Mouse (Mus musculus) forebrain, postnatal 0 days (tissue): ENCODE data around the gene Mrpl24. TPM values are rescaled to one million over a fixed set of nuclear protein-coding genes. Genes with fewer than 3 reads are reported as not detected.

Experiments used
- ATAC-seq: fragments of 200-750 bp; cut with Nextera tagmentation; 2 replicates; pipeline ENCODE4 v1.8.0; 2017; ENCODE audit warnings: mild to moderate bottlenecking, moderate library complexity
- DNase-seq: peaks from one replicate; pipeline ENCODE4 v3.0.0-alpha.2; 2015
- H3K27ac ChIP-seq: fragments of 300-500 bp; sonication (generic); 2 replicates; pipeline ENCODE4 v1.5.1; 2014; ENCODE audit warnings: low read depth, mild to moderate bottlenecking, antibody characterized with exemption, low read length, moderate library complexity, mixed read lengths
- H3K27me3 ChIP-seq: fragments of 300-500 bp; sonication (generic); 2 replicates; pipeline ENCODE4 v1.6.1; 2014; ENCODE audit warnings: mild to moderate bottlenecking, low read length, mixed read lengths; ENCODE audit not compliant: insufficient read depth
- H3K36me3 ChIP-seq: fragments of 300-500 bp; sonication (generic); 2 replicates; pipeline ENCODE4 v1.6.1; 2014; ENCODE audit warnings: mild to moderate bottlenecking, moderate library complexity; ENCODE audit not compliant: insufficient read depth
- H3K4me1 ChIP-seq: fragments of 300-500 bp; sonication (generic); 2 replicates; pipeline ENCODE4 v1.6.1; 2014; ENCODE audit warnings: antibody characterized with exemption; ENCODE audit not compliant: insufficient read depth
- H3K4me2 ChIP-seq: fragments of 300-500 bp; sonication (generic); 2 replicates; pipeline ENCODE4 v1.6.1; 2014; ENCODE audit warnings: low read depth, mild to moderate bottlenecking, moderate library complexity
- H3K4me3 ChIP-seq: fragments of 300-500 bp; sonication (generic); 2 replicates; pipeline ENCODE4 v1.5.1; 2014; ENCODE audit warnings: low read depth, low read length, mixed read lengths
- H3K9ac ChIP-seq: fragments of 300-500 bp; sonication (generic); 2 replicates; pipeline ENCODE4 v1.6.1; 2014; ENCODE audit warnings: mild to moderate bottlenecking
- H3K9me3 ChIP-seq: fragments of 300-500 bp; sonication (generic); 2 replicates; pipeline ENCODE4 v1.6.1; 2016; ENCODE audit warnings: low read length
- CTCF ChIP-seq: sonication (generic); IDR thresholded peaks from 2 replicates; pipeline ENCODE4 v1.5.1; 2016; ENCODE audit warnings: antibody characterized with exemption, control low read depth, low read depth
- WGBS: fragments of 180-500 bp; shearing (Covaris S2); extraction: QIAGEN DNeasy Blood & Tissue Kit; methylation state at CpG from one replicate; pipeline ENCODE4 v1.1.7; 2014; 5-methylcytosine and 5-hydroxymethylcytosine counted together
- polyA plus RNA-seq: library from polyadenylated mRNA; unstranded; fragments of >200 nt; fragmentation: Nextera tagmentation; extraction: Ambion mirVana; gene quantifications from 2 replicates; pipeline ENCODE4 v1.2.1, GENCODE M21; 2015
- total RNA-seq: library from RNA; depleted of rRNA; stranded (reverse); fragments of >200 nt; gene quantifications from 2 replicates; pipeline ENCODE4 v1.2.3, GENCODE M21; 2014

Mrpl24 gene
- total and polyA plus RNA-seq, 2 experiments from 2014 or later, result 43.4 to 47.0 TPM

- Histone ChIP-seq H3K9ac (no peak overlapping the region), H3K9me3 (no peaks in the 10 kb centered on the region), H3K27me3 (no peaks in the 10 kb centered on the region), H3K27ac (no peak overlapping the region), H3K4me3 (no peak overlapping the region), H3K4me1 (peaks cover 14% of the 10 kb centered on the region), H3K4me2 (no peak overlapping the region), H3K36me3 (no peaks in the 10 kb centered on the region)
- 48% methylated on average over 5 of the region's 5 CpGs for WGBS
- ATAC-seq, result no peak
- DNase-seq, result no peak
- no peak for TF ChIP-seq CTCF
Measured at GRCm38 (mm10) chr3:87903821-87904220, 15.5 kb upstream of the Mrpl24 start.

- H3K27ac ChIP-seq, result peak within 1 kb of the TSS; percentile 77
- 3% methylated on average over 55 of the region's 57 CpGs for WGBS
- H3K4me3 ChIP-seq, result peak within 1 kb of the TSS; percentile 78
- H3K9me3 ChIP-seq, result no peaks in the 10 kb centered on the region
- DNase-seq (peak; percentile 98), ATAC-seq (peak; percentile 97)
- peak within 1 kb of the TSS; percentile 90 for H3K4me2 ChIP-seq
- peaks cover 14% of the 10 kb centered on the region for H3K4me1 ChIP-seq
- peak within 1 kb of the TSS; percentile 79 for H3K9ac ChIP-seq
- no peaks in the 10 kb centered on the region for H3K27me3 ChIP-seq
- peak; percentile 53 for TF ChIP-seq CTCF
- H3K36me3 ChIP-seq, result no peaks in the 10 kb centered on the region
Measured at GRCm38 (mm10) chr3:87905880-87906485, 13.3 kb upstream of the Mrpl24 start, which contains the start of gene Hdgf. Hdgf (plus strand) TSS chr3:87906321.

DNA sequence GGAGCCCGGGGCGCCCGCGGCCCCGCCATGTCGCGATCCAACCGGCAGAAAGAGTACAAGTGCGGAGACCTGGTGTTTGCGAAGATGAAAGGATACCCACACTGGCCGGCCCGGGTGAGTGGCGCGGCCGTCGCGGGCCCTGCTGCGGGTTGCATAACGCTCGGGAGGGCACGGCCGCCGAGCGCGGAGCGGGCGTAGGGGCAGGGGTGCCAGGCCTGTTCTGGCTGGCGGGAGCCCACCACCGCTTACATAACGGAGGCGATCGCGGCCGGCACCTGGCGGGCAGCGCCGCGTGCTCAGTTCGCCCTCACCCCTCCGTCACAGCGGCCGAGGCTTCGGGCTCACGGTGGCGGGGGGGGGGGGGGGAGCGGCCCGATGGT lies 12.7 kb upstream of the Mrpl24 start:
- peak overlapping the region; percentile 79 for H3K9ac ChIP-seq
- peak overlapping the region; percentile 77 for H3K27ac ChIP-seq
- DNase-seq, result peak; percentile 22
- H3K4me2 ChIP-seq, result peak overlapping the region; percentile 90
- no peak for TF ChIP-seq CTCF
- H3K27me3 ChIP-seq, result no peaks in the 10 kb centered on the region
- no peaks in the 10 kb centered on the region for H3K9me3 ChIP-seq
- peak overlapping the region; percentile 78 for H3K4me3 ChIP-seq
- H3K36me3 ChIP-seq, result no peaks in the 10 kb centered on the region
- WGBS, result 0% methylated on average over 34 of the region's 47 CpGs
- H3K4me1 ChIP-seq, result peaks cover 14% of the 10 kb centered on the region
- peak; percentile 19 for ATAC-seq

GRCm38 (mm10) chr3:87906981-87907857 lies 12.1 kb upstream of the Mrpl24 start:
- ATAC-seq (no peak), DNase-seq (peak; percentile 26)
- Histone ChIP-seq H3K9me3 (no peaks in the 10 kb centered on the region), H3K4me1 (peaks cover 14% of the 10 kb centered on the region), H3K27me3 (no peaks in the 10 kb centered on the region), H3K27ac (peak overlapping the region; percentile 77), H3K4me2 (peak overlapping the region; percentile 90), H3K36me3 (no peaks in the 10 kb centered on the region), H3K4me3 (peak overlapping the region; percentile 78), H3K9ac (peak overlapping the region; percentile 79)
- WGBS, result under 1% methylated on average over 26 of the region's 27 CpGs
- TF ChIP-seq CTCF, result no peak

GRCm38 (mm10) chr3:87907906-87908305 lies 11.4 kb upstream of the Mrpl24 start:
- WGBS, result 13% methylated on average over 1 of the region's 1 CpGs
- ATAC-seq, result no peak
- H3K9ac ChIP-seq, result peak overlapping the region; percentile 79; the same call in 1 of the 2 replicates
- H3K4me2 ChIP-seq, result peak overlapping the region; percentile 90
- peaks cover under 1% of the 10 kb centered on the region; the same call in 1 of the 2 replicates for H3K36me3 ChIP-seq
- peaks cover 14% of the 10 kb centered on the region for H3K4me1 ChIP-seq
- no peak for DNase-seq
- H3K4me3 ChIP-seq, result peak overlapping the region; percentile 78
- TF ChIP-seq CTCF, result no peak
- H3K27me3 ChIP-seq, result no peaks in the 10 kb centered on the region
- no peaks in the 10 kb centered on the region for H3K9me3 ChIP-seq
- no peak overlapping the region for H3K27ac ChIP-seq

DNA sequence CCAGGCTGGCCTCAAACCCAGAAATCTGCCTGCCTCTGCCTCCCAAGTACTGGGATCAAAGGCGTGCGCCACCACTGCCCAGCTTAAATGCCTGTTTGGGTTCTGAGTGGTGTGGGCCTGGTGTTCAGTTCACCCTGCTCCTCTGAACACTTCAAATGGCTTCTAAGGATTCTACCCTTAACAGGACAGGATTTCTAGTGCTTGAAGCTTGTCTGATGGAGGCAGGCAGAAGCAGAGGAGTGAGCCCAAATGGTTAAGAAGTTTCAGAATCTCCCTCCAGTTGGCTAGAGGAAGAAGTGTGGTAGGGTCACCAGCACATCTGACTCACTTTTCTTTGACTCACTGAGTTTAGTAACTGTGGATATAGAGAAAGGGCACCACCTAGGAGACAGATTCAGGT lies 9.9 kb upstream of the Mrpl24 start:
- 90% methylated on average over 2 of the region's 2 CpGs for WGBS
- H3K4me2 ChIP-seq, result no peak overlapping the region

GRCm38 (mm10) chr3:87909874-87910273 lies 9.4 kb upstream of the Mrpl24 start:
- H3K27me3 ChIP-seq, result no peaks in the 10 kb centered on the region
- DNase-seq (no peak), ATAC-seq (no peak)
- H3K4me1 ChIP-seq, result peaks cover 14% of the 10 kb centered on the region
- peak overlapping the region; percentile 46 for H3K4me2 ChIP-seq
- H3K9ac ChIP-seq, result no peak overlapping the region; the same call in 1 of the 2 replicates
- 18% methylated on average over 4 of the region's 4 CpGs for WGBS
- no peak overlapping the region for H3K4me3 ChIP-seq
- no peak for TF ChIP-seq CTCF
- H3K9me3 ChIP-seq, result no peaks in the 10 kb centered on the region
- H3K27ac ChIP-seq, result peak overlapping the region; percentile 66
- H3K36me3 ChIP-seq, result peaks cover 20% of the 10 kb centered on the region

More for the DNA sequence above, 9.9 kb upstream of the Mrpl24 start:
- Histone ChIP-seq H3K4me1 (peaks cover 14% of the 10 kb centered on the region), H3K27ac (no peak overlapping the region; the same call in 1 of the 2 replicates), H3K9ac (no peak overlapping the region), H3K9me3 (no peaks in the 10 kb centered on the region), H3K27me3 (no peaks in the 10 kb centered on the region), H3K4me3 (no peak overlapping the region), H3K36me3 (peaks cover 15% of the 10 kb centered on the region)
- TF ChIP-seq CTCF, result no peak
- ATAC-seq, result no peak
- DNase-seq, result no peak
